Mouse (Mus musculus) layer of hippocampus, adult 9-10 months (tissue): ENCODE measurements around the gene Gm9780.
"Not testable (repeated sequence)": the region's sequence is repeated elsewhere in the genome, so short reads cannot be mapped to it uniquely, and the experiment has no call there.

Experiments used
- DNase-seq: peaks from one replicate; pipeline ENCODE4 v3.0.0; 2022; ENCODE audit warnings: low spot score

Gm9780 gene

DNA sequence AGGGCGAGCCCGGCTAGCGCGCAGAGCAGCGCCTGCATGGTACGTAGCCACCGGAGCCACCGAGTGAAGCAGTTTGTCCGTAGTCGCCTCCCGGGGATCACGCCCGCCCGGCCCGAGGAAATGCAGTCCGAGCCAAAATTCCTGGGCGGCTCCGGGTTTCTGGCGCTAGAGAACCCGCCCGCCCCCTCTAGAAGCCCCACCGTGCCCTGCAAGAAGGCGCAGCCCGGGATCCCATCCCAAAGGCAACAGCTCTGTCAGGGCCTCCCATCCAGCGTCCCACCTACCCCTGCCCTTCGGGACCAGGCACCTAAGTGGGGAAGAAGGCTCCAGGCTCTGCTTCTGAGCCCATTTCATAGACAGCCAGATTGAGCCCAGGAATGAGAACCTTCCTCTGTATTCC, at the start of gene Gm9780:
Gene Gm9780, minus strand, starts transcription at position 101 of the 400 bp plus-strand sequence.
- not testable (repeated sequence) for DNase-seq

DNA sequence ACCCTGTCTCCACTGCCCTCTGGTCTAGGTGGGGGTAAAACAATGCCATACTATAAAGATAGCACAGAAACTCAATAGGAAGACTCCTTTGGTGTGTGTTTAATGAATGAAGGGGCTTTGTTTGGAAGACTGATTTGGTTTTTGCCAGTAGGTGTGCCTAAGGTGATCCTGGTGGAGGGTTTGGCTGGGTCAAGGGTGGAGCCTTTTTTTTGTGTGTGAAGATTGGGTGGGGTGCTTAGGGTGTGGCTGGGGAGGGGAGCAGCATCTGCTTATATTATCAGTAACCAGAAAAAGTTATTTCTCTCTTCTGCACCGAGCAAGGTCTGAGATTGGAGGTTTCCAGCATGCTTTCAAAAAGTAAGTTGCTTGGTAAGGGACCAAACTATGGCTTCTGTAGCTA, 39.5 kb upstream of the Gm9780 start, which contains the start of gene Cphx3:
Gene Cphx3, plus strand, starts transcription at position 301 of the 400 bp plus-strand sequence.
- DNase-seq, result not testable (repeated sequence)

DNA sequence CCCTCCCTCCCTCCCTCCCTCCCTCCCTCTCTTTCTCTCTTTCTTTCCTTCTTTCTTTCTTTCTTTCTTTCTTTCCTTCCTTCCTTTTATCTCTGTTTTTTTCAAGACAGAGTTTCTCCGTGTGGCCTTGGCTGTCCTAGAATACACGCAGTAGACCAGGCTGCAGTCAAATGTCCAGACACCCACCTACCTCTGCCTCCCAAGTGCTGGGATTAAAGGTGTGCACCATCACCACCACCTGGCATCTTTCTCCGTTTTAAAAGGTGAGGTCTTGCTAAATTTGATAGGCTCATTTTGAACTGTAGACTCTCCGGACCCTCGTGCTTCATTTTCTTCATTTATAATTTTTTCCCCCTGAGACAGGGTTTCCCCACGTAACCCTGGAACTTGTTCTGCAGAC, 38.7 kb upstream of the Gm9780 start, which contains the start of gene Cphx2:
Gene Cphx2, plus strand, starts transcription at position 301 of the 400 bp plus-strand sequence.
- DNase-seq, result not testable (repeated sequence)

DNA sequence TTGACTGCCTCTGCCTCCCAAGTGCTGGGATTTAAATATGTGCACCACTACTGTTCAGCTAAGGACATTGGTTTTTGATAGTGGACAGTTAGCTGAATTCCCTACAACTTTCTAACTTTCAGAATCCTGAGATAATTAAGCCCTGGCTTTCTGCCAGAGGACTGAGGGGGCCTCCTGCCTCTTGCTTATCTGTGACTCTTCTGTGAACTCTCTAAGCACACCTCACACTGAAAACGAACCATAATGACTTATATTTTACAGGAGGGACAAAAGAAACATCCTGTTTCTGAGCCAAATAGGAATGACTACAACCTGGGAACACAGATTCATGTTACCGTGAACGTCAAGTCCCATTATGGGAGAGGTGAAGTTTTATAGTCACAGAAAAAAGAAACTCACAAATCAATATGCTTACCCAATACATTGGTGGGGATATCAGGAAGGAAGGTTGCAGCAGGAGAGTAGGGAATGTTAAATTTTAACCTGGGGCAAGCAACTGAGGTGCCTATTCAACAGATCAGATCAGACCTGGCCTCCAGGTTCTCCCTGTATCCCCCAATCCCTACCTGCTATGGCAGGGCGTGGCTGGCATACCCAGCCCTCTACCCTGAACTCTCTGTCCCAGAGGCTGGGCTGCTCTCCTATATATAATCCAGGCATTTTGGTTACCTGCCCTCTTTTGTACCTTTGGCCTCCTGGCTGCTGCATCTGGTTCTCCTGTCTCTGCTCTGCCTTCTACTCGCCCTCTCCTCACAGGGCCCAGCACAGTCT, 34.3 kb upstream of the Gm9780 start:
- not testable (repeated sequence) for DNase-seq

DNA sequence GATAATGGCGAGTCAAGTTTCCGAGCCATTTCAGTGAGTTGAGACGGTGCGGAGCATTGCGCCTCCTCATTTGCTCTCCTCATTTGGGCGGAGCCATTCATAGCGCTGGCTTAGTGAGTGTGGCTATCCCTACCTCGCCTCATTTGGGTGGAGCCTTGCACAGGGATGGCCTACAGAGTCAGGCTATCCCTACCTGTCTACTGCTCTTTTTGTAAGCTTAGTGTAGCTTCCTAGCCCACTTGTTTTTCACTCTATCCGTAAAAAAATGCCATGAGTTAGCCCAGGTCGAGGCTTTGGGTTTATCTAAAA, 24.8 kb upstream of the Gm9780 start, which contains the start of gene Tmem254c:
Gene Tmem254c, minus strand, starts transcription at position 31 of the 309 bp plus-strand sequence.
- not testable (repeated sequence) for DNase-seq

DNA sequence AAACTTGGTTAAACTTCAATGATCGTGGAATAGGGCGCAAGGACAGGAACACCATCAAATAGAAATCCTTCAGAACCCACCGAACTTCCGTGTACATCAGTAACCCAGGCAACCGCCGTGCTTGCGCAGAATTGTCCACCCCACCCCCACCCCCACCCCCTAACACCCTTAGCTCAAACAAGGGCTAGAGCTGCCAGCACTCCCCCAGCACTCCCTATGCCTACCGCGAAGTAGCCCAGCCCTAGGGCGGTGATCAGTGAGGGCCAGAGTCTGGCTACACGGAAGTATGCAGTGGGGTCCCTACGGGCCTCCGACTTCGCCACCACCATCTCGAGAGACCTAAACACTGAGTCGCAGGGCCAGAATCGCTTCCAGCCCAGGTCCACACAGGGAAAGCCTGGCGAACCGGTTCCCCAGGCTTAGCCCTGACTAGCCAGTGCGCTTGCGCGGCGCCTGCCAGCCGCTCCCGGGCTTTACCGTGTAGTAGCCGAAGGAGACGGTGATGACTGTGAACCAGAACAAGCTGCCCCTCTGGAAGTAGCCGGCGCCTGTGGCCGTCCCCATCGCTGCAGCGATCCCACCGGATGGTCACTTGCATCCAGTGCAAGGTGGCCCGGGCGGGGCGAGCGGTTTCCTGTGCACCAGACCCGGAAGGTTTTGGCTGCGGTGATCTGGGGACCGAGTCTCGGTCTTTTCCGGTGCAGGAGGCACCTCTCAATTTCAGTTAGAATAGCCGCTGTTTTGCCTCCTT, 24.2 kb upstream of the Gm9780 start:
- DNase-seq, result not testable (repeated sequence)

DNA sequence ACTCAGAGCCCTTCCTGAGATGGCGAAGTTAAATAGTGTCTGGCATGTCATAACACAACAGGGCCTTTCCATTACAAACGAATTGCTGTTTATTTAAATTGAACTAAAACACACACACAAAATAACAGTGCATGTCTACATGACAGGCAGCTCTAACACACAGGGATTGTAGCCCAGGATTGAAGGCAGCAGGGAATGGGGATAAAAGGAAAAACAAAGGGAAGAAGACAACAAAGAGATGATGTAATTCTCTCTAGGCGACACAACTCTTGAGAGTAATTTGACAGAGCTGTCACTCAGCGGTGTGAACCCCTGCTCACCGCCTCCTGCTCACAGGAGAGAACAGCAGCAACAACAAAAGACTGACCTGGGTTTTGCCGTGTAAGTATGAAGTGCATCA, 16.9 kb upstream of the Gm9780 start:
- DNase-seq, result not testable (repeated sequence)

DNA sequence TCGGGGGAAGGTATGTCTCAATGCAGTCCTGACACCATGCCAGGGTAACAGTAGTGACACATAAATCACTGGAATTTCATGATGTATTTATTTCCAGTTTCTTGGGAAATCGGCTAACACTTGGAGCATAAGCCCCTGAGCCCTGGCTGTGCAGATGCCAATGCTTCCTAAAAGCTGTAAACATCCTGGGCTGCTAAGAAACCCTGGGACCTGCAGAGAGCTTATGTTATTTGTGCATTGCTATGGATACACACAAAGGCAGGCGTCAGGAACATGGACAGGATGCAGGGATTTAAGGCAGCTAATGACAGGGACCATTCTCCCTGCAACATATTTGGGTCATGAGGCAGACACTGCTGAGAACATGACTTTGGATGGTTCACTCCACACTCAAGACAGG, 15.7 kb upstream of the Gm9780 start:
- DNase-seq, result not testable (repeated sequence)

DNA sequence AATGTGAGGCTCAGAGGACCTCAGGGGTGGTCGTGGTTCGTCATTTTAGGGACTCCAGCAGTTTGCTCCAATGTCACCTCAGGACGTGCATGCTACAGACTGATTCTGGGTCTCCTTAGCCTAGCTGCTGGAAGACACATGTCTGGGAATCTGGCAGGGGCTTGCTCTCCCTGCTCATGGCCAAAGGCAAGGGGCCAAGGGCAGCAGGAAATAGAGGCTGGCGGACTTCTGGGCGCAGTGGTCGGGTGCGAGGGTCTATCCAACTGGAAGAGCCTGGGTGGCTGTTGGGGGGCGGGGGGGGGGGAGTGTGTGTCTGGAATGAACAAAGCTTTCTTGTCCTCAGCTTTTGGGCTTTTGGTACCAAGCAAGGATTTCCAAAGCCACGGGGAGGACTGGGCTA, 6.3 kb upstream of the Gm9780 start:
- not testable (repeated sequence) for DNase-seq

DNA sequence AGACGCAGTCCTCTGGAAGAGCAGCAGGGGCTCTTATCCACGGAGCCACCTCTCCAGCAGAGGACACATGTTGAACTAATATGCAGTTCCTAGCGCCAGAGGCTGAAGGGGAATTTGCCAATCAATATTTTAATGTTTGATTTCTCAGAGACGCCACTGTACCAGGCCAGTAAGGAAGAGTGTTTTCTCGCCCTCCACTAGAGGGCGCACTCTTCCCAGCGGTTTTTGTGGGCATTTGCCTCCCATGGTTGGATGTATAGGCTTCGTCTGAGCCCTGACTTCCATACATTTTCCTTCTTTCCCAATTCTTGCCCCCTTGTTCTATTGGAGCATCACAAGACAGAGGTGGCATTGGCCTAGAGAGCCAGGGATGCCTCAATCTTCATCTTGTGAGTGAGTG, 4.5 kb upstream of the Gm9780 start:
- DNase-seq, result not testable (repeated sequence)

DNA sequence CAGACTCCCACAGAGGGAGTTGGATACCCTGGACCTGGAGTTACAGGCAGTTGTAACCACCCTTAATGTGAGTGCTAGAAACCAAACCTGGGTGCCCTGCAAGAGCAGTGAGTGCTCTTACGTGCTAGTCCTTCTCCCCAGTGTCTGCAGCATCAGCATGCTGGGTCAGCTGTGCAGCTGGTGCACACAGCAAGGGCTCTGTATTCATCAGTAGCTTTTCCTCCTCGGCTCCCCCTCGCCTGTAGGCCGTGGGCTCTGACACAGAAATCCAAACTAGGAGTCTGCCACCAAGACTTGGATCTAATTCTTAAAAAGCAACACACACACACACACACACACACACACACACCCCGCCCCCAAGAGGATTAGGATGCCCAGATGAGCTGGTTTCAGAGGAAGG, 2.5 kb upstream of the Gm9780 start:
- not testable (repeated sequence) for DNase-seq

DNA sequence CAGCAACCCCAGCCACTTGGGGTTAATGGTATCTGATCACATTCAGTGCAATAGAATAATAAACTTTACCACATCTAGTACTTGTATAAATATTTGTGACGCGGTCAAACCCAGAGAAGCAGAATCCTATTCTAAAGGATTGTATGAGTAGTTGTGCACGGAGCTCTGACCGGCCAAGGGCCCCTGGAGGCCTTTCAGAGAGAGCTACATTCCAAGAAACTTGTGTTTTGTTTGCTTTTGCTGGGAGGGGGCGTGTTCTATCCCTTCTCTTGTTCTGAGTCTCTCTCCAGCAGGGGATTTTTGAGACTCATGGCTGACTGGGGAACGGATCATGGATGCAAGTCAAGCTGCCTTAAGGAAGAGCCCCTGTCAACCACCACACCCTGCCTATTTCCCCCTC, 7.1 kb downstream of the Gm9780 start:
- DNase-seq, result not testable (repeated sequence)

DNA sequence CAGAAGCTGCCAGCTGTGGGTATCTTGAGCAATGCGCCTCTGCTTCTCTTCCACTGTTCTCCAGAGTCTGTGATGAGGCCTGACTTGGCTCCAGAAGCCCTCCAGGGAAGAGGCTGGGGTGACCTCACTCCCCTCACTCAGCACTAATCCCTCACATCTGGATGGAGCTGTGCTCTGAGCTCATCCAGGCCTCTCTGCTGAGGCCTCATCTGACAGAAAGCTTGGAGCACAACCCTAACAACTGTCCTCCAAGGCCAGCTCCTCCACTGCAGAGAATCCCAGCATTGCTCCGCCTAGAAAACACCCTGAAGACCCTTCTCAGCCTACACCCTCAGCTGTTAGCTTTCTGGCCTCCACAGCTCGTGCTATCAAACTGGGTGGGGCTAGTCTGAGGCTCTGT, 8.1 kb downstream of the Gm9780 start:
- not testable (repeated sequence) for DNase-seq

DNA sequence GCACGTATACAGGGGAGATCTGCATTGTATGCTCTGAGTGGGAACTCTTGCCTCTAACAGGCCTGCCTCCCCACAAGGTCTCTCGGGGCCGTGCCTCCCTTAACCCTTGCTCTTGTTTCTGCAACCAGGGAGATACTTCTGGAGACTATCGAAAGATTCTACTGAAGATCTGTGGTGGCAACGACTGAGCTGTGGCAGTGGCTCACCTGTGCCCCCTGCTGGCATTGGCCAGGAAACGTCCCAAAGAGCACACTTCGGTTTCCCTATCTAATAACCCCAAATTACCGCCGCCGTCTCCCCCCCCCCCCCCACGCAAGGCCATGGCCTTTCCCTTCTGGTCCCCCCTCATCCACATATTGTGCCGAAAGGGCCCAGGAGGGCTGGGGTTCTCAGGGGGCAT, 16.9 kb downstream of the Gm9780 start:
- not testable (repeated sequence) for DNase-seq

DNA sequence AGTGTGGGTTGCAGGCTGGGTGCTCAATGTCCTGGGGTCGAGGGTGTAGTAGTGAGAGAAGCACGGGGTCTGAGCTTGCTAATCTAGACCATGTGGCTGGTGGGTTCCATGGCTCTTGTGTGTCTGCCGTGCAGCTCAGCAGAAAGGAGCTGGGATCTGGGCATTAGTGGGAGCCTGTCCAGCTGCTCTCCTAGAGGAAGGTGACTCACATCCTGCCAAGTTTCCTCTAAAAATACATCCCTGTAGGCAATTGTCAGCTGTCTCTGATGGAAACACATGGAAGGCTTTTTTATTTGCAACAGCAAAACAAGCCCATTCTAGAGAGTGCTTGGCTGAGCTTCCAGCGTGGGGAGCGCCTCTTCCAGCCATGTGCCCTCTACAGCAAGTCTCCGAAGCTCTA, 19.7 kb downstream of the Gm9780 start:
- DNase-seq, result not testable (repeated sequence)

DNA sequence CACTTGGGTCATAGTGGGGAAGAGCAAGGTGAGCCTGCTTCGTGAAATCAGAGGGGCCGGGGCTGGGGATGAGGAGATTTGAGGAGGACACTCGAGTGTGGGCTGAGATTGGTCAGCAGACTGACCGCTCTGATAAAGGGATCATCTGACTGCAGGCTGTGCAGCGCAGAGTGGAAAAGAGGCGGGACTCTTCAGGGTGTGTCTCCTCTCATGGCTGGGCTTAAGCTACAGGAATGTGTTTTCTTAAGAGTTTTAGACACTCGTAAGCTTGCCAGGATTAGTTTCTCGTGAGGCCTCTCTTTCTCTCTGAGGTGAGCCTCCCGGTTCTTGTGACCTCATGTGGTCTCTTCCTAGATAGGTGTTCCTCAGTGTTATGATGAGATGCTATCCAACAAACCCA, 21.0 kb downstream of the Gm9780 start:
- not testable (repeated sequence) for DNase-seq

DNA sequence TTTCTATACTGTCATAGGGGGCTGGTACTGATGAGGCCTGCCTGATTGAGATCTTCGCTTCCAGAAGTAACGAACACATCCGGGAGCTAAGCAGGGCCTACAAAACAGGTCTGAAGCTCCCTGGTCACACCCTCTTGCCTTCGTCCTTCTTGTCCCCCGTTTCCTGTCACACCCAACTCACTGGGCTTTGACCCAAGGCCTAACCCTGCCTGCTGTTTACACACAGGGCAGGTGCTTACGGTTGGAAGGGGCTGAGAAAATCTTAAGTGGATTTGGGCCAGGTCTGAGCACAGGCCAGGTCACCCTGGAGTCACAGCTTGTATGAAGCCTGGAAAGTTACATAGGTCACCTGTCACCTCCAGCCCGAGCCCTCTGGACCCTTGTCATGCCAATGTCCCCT, 26.1 kb downstream of the Gm9780 start:
- not testable (repeated sequence) for DNase-seq

DNA sequence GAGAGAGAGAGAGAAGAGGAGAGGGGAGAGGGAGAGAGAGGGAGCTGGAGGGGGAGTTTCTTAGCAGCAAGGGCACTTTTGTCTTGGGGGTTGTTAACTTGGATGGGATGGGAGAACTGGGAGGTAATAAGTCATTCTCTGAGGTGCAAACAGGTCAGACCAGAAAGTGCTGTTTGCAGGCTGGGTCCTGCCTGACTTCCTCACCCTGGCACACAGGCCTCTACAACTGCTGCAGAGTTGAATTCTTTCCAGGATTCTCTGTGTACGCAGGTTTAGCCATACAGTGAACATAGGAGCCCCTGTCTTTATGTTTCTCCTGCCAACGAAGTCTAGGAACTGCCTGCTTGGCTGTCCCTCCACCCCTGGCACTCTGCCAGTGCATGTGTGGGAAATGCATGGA, 35.0 kb downstream of the Gm9780 start:
- not testable (repeated sequence) for DNase-seq

DNA sequence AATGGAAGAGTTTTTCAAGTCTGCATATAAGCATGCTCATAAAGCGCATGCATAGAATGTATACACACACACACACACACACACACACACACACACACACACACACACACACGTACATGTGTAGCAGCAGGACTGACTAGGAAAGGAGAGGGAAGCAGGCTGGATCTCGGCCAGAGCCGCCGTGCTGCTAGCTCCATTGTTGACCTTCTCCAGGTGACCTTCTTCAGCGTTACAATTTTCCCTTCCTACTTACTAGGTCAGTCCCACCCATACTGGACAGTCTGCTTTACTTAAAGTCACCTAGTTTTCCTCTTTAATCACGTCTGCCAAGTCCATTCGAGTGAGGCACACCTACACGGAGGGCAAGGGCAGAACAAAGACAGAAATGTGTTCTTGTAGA, 60.6 kb downstream of the Gm9780 start:
- DNase-seq, result not testable (repeated sequence)

DNA sequence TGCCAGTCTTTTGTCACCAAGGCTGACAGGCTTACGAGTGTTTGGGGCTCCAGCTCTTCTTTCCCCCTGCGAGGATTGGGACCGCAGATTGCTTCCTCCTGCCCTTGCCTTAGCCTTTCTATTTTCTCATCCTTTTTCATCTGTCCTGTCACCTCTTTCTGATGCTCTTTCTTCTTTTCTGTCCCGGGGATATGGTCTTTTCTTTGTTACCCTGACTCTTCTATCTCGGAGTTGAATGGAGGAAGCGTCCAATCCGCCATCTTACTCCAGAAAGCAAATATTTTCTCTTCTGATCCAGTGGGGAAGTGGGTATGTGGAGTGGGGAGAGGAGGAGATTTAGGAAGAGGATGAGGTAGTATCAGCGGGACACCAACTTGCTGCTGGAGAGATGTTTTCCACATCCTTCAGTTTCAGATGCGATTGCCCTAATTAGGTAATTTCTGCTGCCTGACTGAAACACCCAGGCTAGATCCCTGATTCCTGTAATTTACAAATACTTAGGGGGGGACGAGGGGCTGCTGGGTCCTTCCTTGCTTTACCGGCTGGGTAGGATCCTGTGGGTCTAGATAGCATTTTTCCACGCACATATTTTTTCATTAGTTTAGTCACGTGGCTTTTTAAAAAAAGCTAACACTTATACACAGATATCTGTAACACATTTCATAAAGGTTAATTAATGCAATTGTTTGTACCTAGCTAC, 63.1 kb downstream of the Gm9780 start:
- DNase-seq, result not testable (repeated sequence)

DNA sequence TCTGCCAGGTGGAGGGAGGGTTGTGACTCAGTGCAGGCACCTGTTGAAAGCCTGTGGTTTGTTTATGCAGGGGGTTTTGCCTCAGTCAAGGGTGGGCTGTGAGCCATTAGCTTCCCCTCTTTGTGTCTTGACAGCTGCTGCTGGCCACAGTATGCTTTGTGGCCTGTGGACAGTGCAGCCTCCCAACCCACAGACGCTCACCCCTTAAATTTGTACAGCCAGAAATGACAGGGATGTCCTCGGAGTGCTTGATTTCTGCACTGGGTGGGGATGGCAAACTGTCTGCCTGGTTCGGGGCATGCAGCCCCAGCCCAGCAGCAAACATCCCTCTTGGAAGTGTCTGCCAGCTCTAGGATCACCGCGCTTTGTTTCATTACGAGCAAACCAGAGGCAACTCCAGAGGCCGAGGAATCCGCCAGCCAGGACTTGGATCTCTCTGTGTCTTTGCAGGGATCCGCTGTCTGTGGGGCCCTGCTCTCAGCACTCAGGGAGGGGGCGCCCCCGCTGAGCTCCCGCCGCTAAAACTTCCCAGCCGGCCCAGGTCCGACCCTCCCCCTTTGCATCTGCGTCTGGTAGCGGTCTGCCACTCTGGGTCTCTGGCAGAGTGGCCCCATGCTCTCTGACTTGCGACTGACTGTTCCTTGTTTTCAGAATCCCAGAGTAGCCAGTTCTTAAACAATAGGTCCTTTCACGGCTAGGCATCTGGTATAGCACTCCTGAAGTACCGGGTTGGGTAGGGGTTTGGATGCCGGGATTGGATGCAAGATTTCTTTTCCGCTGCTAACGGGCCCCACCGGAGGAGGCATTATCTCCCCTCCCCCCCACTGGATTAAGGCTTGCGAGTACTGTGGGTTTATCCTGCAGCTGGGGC, 63.9 kb downstream of the Gm9780 start, which contains the start of gene Duxbl1:
Gene Duxbl1, plus strand, starts transcription at position 207 of the 871 bp plus-strand sequence.
- DNase-seq, result not testable (repeated sequence)
